Mouse (Mus musculus): ENCODE measurements around the gene Slx4.
"Not testable (repeated sequence)": the region's sequence is repeated elsewhere in the genome, so short reads cannot be mapped to it uniquely, and the experiment has no call there.

The Slx4 gene

GRCm38 (mm10) chr16:4012882-4013570, 9.5 kb upstream of the Slx4 start:
- no peak for DNase-seq

- DNase-seq, result no peak
Measured at GRCm38 (mm10) chr16:3988410-3988809, 15.2 kb downstream of the Slx4 start.

- DNase-seq, result no peak
Measured at GRCm38 (mm10) chr16:3983146-3983700, 20.3 kb downstream of the Slx4 start.

- no peak for DNase-seq
Measured at GRCm38 (mm10) chr16:3982173-3982572, 21.4 kb downstream of the Slx4 start.

GRCm38 (mm10) chr16:3976712-3977111, 26.9 kb downstream of the Slx4 start:
- no peak for DNase-seq

- peak; percentile 73 for DNase-seq
Measured at GRCm38 (mm10) chr16:3976251-3976671, 27.3 kb downstream of the Slx4 start, which contains the start of gene Nlrc3. TSS of gene Nlrc3 (minus strand) at chr16:3976632.

- peak; percentile 21 for DNase-seq
Measured at GRCm38 (mm10) chr16:3975658-3976057, 27.9 kb downstream of the Slx4 start.

GRCm38 (mm10) chr16:3974456-3974855, 29.1 kb downstream of the Slx4 start:
- DNase-seq, result not testable (repeated sequence)

- DNase-seq, result no peak
Measured at GRCm38 (mm10) chr16:3965534-3965933, 38.0 kb downstream of the Slx4 start.

GRCm38 (mm10) chr16:3964990-3965389, 38.6 kb downstream of the Slx4 start:
- no peak for DNase-seq

- no peak for DNase-seq
Measured at GRCm38 (mm10) chr16:3959261-3959660, 44.3 kb downstream of the Slx4 start.

- DNase-seq, result no peak
Measured at GRCm38 (mm10) chr16:3956369-3956768, 47.2 kb downstream of the Slx4 start.

GRCm38 (mm10) chr16:3951141-3951540, 52.4 kb downstream of the Slx4 start:
- no peak for DNase-seq

GRCm38 (mm10) chr16:3934701-3935100, 68.9 kb downstream of the Slx4 start:
- DNase-seq, result no peak

GRCm38 (mm10) chr16:3934091-3934490, 69.5 kb downstream of the Slx4 start:
- no peak for DNase-seq

GRCm38 (mm10) chr16:3933536-3933935, 70.0 kb downstream of the Slx4 start:
- DNase-seq, result no peak

- DNase-seq, result no peak
Measured at GRCm38 (mm10) chr16:3929151-3929550, 74.4 kb downstream of the Slx4 start.

Measured in thymus, postnatal 4 days (tissue).